Mouse (Mus musculus): Measurements from ENCODE around the gene Nmrk2. TPM values are rescaled to one million over a fixed set of nuclear protein-coding genes. Genes with fewer than 3 reads are reported as not detected.
A peak's percentile ranks its signal among the peaks of the same experiment; 100 is the strongest.

Gene Nmrk2
- polyA plus RNA-seq, 1 experiment from 2014 or later: not detected

- H3K4me1 ChIP-seq (ENCODE audit: control insufficient read depth, insufficient read depth, low read length): no peaks in the 10 kb centered on the region
- no peaks in the 10 kb centered on the region for H3K36me3 ChIP-seq (ENCODE audit: control insufficient read depth, insufficient read depth, low read length)
- no peak overlapping the region for H3K9ac ChIP-seq (ENCODE audit: low read depth, low read length)
- H3K4me2 ChIP-seq (replicated peaks; ENCODE audit: low read depth, low read length): no peak overlapping the region
- H3K27me3 ChIP-seq (ENCODE audit: control insufficient read depth, insufficient read depth, low read length): peaks cover 14% of the 10 kb centered on the region
- H3K27ac ChIP-seq (ENCODE audit: low read depth, low read length): no peak overlapping the region
- 82% methylated on average over 13 of the region's 13 CpGs for WGBS
- H3K4me3 ChIP-seq (ENCODE audit: low read length): no peak overlapping the region
- no peaks in the 10 kb centered on the region for H3K9me3 ChIP-seq (ENCODE audit: control insufficient read depth, low read length)
- no peak for ATAC-seq (ENCODE audit: low FRiP score, low TSS enrichment)
Measured at GRCm38 (mm10) chr10:81200141-81200540, 1.7 kb downstream of the Nmrk2 start.

- WGBS: 85% methylated on average over 6 of the region's 6 CpGs
- no peak overlapping the region for H3K9ac ChIP-seq (ENCODE audit: low read depth, low read length)
- no peak overlapping the region for H3K4me2 ChIP-seq (replicated peaks; ENCODE audit: low read depth, low read length)
- H3K4me3 ChIP-seq (ENCODE audit: low read length): no peak overlapping the region
- peaks cover 3% of the 10 kb centered on the region for H3K4me1 ChIP-seq (ENCODE audit: control insufficient read depth, insufficient read depth, low read length)
- no peaks in the 10 kb centered on the region for H3K9me3 ChIP-seq (ENCODE audit: control insufficient read depth, low read length)
- H3K36me3 ChIP-seq (ENCODE audit: control insufficient read depth, insufficient read depth, low read length): no peaks in the 10 kb centered on the region
- no peak for ATAC-seq (ENCODE audit: low FRiP score, low TSS enrichment)
- H3K27me3 ChIP-seq (ENCODE audit: control insufficient read depth, insufficient read depth, low read length): peaks cover 24% of the 10 kb centered on the region
- H3K27ac ChIP-seq (ENCODE audit: low read depth, low read length): no peak overlapping the region
Measured at GRCm38 (mm10) chr10:81198990-81199389, 2.9 kb downstream of the Nmrk2 start.

DNA sequence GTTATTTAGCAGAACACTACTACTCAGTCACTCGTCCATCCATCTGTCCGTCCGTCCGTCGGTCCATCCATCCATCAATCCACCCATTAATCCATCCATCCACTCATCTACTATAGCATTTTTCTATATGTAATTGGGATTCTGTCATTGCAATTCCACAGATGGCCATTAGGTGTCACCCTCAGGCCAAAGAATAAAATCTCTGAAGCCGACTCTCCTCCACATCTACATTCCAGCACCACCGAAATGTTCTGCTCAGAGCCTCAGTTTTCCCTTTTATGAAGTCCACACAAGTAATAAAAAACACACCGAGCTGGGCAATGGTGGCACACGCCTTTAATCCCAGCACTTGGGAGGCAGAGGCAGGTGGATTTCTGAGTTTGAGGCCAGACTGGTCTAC is 3.6 kb downstream of the Nmrk2 start:
- Histone ChIP-seq H3K36me3 (ENCODE audit: control insufficient read depth, insufficient read depth, low read length) (no peaks in the 10 kb centered on the region), H3K4me1 (ENCODE audit: control insufficient read depth, insufficient read depth, low read length) (peaks cover 5% of the 10 kb centered on the region), H3K9ac (ENCODE audit: low read depth, low read length) (no peak overlapping the region), H3K4me2 (replicated peaks; ENCODE audit: low read depth, low read length) (no peak overlapping the region), H3K4me3 (ENCODE audit: low read length) (no peak overlapping the region), H3K27ac (ENCODE audit: low read depth, low read length) (no peak overlapping the region), H3K9me3 (ENCODE audit: control insufficient read depth, low read length) (no peaks in the 10 kb centered on the region), H3K27me3 (ENCODE audit: control insufficient read depth, insufficient read depth, low read length) (peaks cover 30% of the 10 kb centered on the region)
- WGBS: 1% methylated on average over 9 of the region's 9 CpGs
- ATAC-seq (ENCODE audit: low FRiP score, low TSS enrichment): no peak

DNA sequence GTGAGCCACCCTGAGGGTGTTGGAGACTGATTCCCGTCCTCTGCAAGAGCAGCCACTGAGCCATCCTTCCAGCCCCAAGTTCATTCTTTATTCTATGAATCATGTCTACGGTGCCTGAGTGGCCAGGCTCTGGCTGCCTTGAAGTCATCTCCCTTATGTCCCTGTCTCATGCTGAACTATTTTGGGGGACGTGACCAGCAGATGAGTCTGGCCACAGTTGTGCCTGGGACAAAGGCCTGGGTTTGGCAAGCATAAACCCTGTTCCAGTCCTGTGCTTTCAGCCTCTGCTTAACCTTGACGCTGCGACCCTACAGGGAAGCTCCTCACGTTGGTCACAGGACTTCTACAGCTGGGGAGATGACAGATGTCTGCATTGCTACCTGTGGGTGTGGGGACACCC is 4.5 kb downstream of the Nmrk2 start:
- WGBS: 59% methylated on average over 6 of the region's 6 CpGs
- Histone ChIP-seq H3K9ac (ENCODE audit: low read depth, low read length) (no peak overlapping the region), H3K27me3 (ENCODE audit: control insufficient read depth, insufficient read depth, low read length) (peaks cover 33% of the 10 kb centered on the region)

GRCm38 (mm10) chr10:81196470-81197065 is 5.3 kb downstream of the Nmrk2 start:
- Histone ChIP-seq H3K4me3 (ENCODE audit: low read length) (no peak overlapping the region), H3K9me3 (ENCODE audit: control insufficient read depth, low read length) (no peaks in the 10 kb centered on the region), H3K36me3 (ENCODE audit: control insufficient read depth, insufficient read depth, low read length) (no peaks in the 10 kb centered on the region), H3K9ac (ENCODE audit: low read depth, low read length) (no peak overlapping the region), H3K4me1 (ENCODE audit: control insufficient read depth, insufficient read depth, low read length) (peaks cover 12% of the 10 kb centered on the region), H3K27me3 (ENCODE audit: control insufficient read depth, insufficient read depth, low read length) (peaks cover 33% of the 10 kb centered on the region), H3K4me2 (replicated peaks; ENCODE audit: low read depth, low read length) (no peak overlapping the region), H3K27ac (ENCODE audit: low read depth, low read length) (no peak overlapping the region)
- no peak for ATAC-seq (ENCODE audit: low FRiP score, low TSS enrichment)
- WGBS: 58% methylated on average over 11 of the region's 11 CpGs

More for the DNA sequence above, 4.5 kb downstream of the Nmrk2 start:
- Histone ChIP-seq H3K27ac (ENCODE audit: low read depth, low read length) (no peak overlapping the region), H3K4me3 (ENCODE audit: low read length) (no peak overlapping the region), H3K4me2 (replicated peaks; ENCODE audit: low read depth, low read length) (no peak overlapping the region), H3K9me3 (ENCODE audit: control insufficient read depth, low read length) (no peaks in the 10 kb centered on the region), H3K4me1 (ENCODE audit: control insufficient read depth, insufficient read depth, low read length) (peaks cover 8% of the 10 kb centered on the region), H3K36me3 (ENCODE audit: control insufficient read depth, insufficient read depth, low read length) (no peaks in the 10 kb centered on the region)
- no peak for ATAC-seq (ENCODE audit: low FRiP score, low TSS enrichment)

- no peak overlapping the region for H3K9ac ChIP-seq (ENCODE audit: low read depth, low read length)
- 58% methylated on average over 4 of the region's 4 CpGs for WGBS
- H3K36me3 ChIP-seq (ENCODE audit: control insufficient read depth, insufficient read depth, low read length): peaks cover 6% of the 10 kb centered on the region; the same call in 1 of the 2 replicates
- H3K4me1 ChIP-seq (ENCODE audit: control insufficient read depth, insufficient read depth, low read length): peaks cover 12% of the 10 kb centered on the region
- H3K4me3 ChIP-seq (ENCODE audit: low read length): no peak overlapping the region
- peaks cover 33% of the 10 kb centered on the region for H3K27me3 ChIP-seq (ENCODE audit: control insufficient read depth, insufficient read depth, low read length)
- no peaks in the 10 kb centered on the region for H3K9me3 ChIP-seq (ENCODE audit: control insufficient read depth, low read length)
- ATAC-seq (ENCODE audit: low FRiP score, low TSS enrichment): no peak
- no peak overlapping the region for H3K4me2 ChIP-seq (replicated peaks; ENCODE audit: low read depth, low read length)
- H3K27ac ChIP-seq (ENCODE audit: low read depth, low read length): no peak overlapping the region
Measured at GRCm38 (mm10) chr10:81195300-81195699, 6.6 kb downstream of the Nmrk2 start.

DNA sequence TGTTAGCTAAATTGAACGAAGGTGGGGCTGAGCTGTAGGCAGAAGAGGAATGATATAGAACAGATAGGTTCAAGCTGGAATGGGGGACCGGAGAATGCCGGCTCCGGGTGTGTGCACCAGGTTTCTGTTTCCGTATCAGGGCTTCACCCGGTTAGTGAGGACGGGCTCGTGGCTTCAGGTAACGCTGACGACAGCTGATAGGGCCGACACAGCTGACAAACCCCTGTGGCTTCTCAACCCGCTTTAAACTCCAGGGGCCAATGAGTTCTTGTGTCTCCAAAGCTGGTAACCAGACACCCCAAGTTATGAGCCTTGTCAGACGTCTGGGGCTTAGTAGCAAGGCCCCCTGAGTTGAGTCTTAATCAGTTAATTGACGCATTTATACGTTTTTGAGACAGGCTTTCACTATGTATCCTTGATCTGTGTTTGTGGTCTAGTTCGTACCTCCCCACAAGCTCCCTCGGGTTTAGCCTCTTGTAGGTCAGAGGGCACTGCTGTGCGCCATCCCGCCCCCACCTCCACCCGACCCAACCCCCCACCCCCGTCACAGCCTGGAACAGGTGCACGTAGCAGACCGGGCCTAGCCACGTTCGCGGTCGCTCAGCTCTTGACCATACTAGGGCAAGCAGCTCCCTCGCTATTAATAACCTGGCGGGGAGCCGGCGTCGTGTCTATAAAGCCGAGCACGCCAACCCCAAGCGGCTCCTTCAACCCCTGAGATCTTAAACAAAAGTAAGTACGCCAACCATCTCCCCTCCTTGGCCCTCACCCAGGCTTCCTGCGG is 7.7 kb downstream of the Nmrk2 start:
- no peak for ATAC-seq (ENCODE audit: low FRiP score, low TSS enrichment)
- H3K4me3 ChIP-seq (ENCODE audit: low read length): peak overlapping the region; percentile 7; the same call in 1 of the 2 replicates
- H3K27me3 ChIP-seq (ENCODE audit: control insufficient read depth, insufficient read depth, low read length): peaks cover 33% of the 10 kb centered on the region
- H3K9ac ChIP-seq (ENCODE audit: low read depth, low read length): peak overlapping the region; percentile 25; the same call in 1 of the 2 replicates
- peaks cover 12% of the 10 kb centered on the region for H3K4me1 ChIP-seq (ENCODE audit: control insufficient read depth, insufficient read depth, low read length)
- H3K9me3 ChIP-seq (ENCODE audit: control insufficient read depth, low read length): no peaks in the 10 kb centered on the region
- no peak overlapping the region for H3K4me2 ChIP-seq (replicated peaks; ENCODE audit: low read depth, low read length)
- H3K36me3 ChIP-seq (ENCODE audit: control insufficient read depth, insufficient read depth, low read length): peaks cover 12% of the 10 kb centered on the region; the same call in 1 of the 2 replicates
- no peak overlapping the region for H3K27ac ChIP-seq (ENCODE audit: low read depth, low read length)
- WGBS: 12% methylated on average over 37 of the region's 37 CpGs

- peak; percentile 18 for ATAC-seq (ENCODE audit: low FRiP score, low TSS enrichment)
- H3K4me2 ChIP-seq (replicated peaks; ENCODE audit: low read depth, low read length): peak overlapping the region; percentile 91
- peaks cover 16% of the 10 kb centered on the region; the same call in 1 of the 2 replicates for H3K36me3 ChIP-seq (ENCODE audit: control insufficient read depth, insufficient read depth, low read length)
- peaks cover 33% of the 10 kb centered on the region for H3K27me3 ChIP-seq (ENCODE audit: control insufficient read depth, insufficient read depth, low read length)
- peaks cover 12% of the 10 kb centered on the region for H3K4me1 ChIP-seq (ENCODE audit: control insufficient read depth, insufficient read depth, low read length)
- peak overlapping the region; percentile 84 for H3K9ac ChIP-seq (ENCODE audit: low read depth, low read length)
- 4% methylated on average over 19 of the region's 19 CpGs for WGBS
- H3K4me3 ChIP-seq (ENCODE audit: low read length): peak overlapping the region; percentile 61
- H3K9me3 ChIP-seq (ENCODE audit: control insufficient read depth, low read length): no peaks in the 10 kb centered on the region
- H3K27ac ChIP-seq (ENCODE audit: low read depth, low read length): peak overlapping the region; percentile 86; the same call in 1 of the 2 replicates
Measured at GRCm38 (mm10) chr10:81192968-81193501, 8.8 kb downstream of the Nmrk2 start.
